Mouse (Mus musculus): ENCODE measurements at regions not wholly inside any gene's neighbourhood (a gene's known extent, or its start where the extent isn't known, plus 50 kb on each side); places are given as distances from the start of the nearest gene placed in this dataset.

GRCm38 (mm10) chr3:54541389-54541788 lies 151.2 kb upstream of the Supt20 start:
- ATAC-seq (ENCODE audit: low FRiP score, low TSS enrichment) = no peak
- WGBS = 74% methylated on average over 5 of the region's 5 CpGs
- no peaks in the 10 kb centered on the region for H3K4me1 ChIP-seq (replicated peaks; ENCODE audit: control insufficient read depth, insufficient read depth)

GRCm38 (mm10) chr3:54545393-54545792 lies 147.2 kb upstream of the Supt20 start:
- Histone ChIP-seq H3K27me3 (ENCODE audit: control insufficient read depth, insufficient read depth, low read length) (no peaks in the 10 kb centered on the region), H3K4me2 (replicated peaks; ENCODE audit: low read depth) (no peak overlapping the region), H3K4me1 (replicated peaks; ENCODE audit: control insufficient read depth, insufficient read depth) (no peaks in the 10 kb centered on the region), H3K9ac (ENCODE audit: low read length) (no peak overlapping the region), H3K4me3 (ENCODE audit: low read depth, low read length) (no peak overlapping the region), H3K27ac (replicated peaks) (no peak overlapping the region), H3K9me3 (ENCODE audit: control insufficient read depth, low read length) (0 out of 2 replicates have a peak, but pooled peaks cover 4% of the 10 kb centered on the region), H3K36me3 (ENCODE audit: control insufficient read depth, insufficient read depth, low read length) (no peaks in the 10 kb centered on the region)
- ATAC-seq (ENCODE audit: low FRiP score, low TSS enrichment) (no peak), DNase-seq (ENCODE audit: low spot score) (no peak)
- TF ChIP-seq CTCF (IDR thresholded peaks at IDR 0.05; ENCODE audit: low read depth) = no peak

More at GRCm38 (mm10) chr3:54541389-54541788, 151.2 kb upstream of the Supt20 start:
- H3K9me3 ChIP-seq (ENCODE audit: control insufficient read depth, low read length) = 0 out of 2 replicates have a peak, but pooled peaks cover 4% of the 10 kb centered on the region
- H3K27ac ChIP-seq (replicated peaks) = no peak overlapping the region
- no peak for DNase-seq (ENCODE audit: low spot score)
- TF ChIP-seq EP300 (optimal IDR thresholded peaks at IDR 0.05) = no peak
- no peak for TF ChIP-seq CTCF (IDR thresholded peaks at IDR 0.05; ENCODE audit: low read depth)
- no peaks in the 10 kb centered on the region for H3K36me3 ChIP-seq (ENCODE audit: control insufficient read depth, insufficient read depth, low read length)
- no peak overlapping the region for H3K4me2 ChIP-seq (replicated peaks; ENCODE audit: low read depth)
- no peaks in the 10 kb centered on the region for H3K27me3 ChIP-seq (ENCODE audit: control insufficient read depth, insufficient read depth, low read length)
- no peak overlapping the region for H3K9ac ChIP-seq (ENCODE audit: low read length)
- H3K4me3 ChIP-seq (ENCODE audit: low read depth, low read length) = no peak overlapping the region

- H3K27ac ChIP-seq (replicated peaks) = no peak overlapping the region
- no peak overlapping the region for H3K4me2 ChIP-seq (replicated peaks; ENCODE audit: low read depth)
- no peaks in the 10 kb centered on the region for H3K4me1 ChIP-seq (replicated peaks; ENCODE audit: control insufficient read depth, insufficient read depth)
- no peaks in the 10 kb centered on the region for H3K27me3 ChIP-seq (ENCODE audit: control insufficient read depth, insufficient read depth, low read length)
- TF ChIP-seq CTCF (IDR thresholded peaks at IDR 0.05; ENCODE audit: low read depth) = no peak
- TF ChIP-seq EP300 (optimal IDR thresholded peaks at IDR 0.05) = no peak
- ATAC-seq (ENCODE audit: low FRiP score, low TSS enrichment) (no peak), DNase-seq (ENCODE audit: low spot score) (no peak)
- no peak overlapping the region for H3K9ac ChIP-seq (ENCODE audit: low read length)
- no peaks in the 10 kb centered on the region; the same call in 1 of the 2 replicates for H3K9me3 ChIP-seq (ENCODE audit: control insufficient read depth, low read length)
- WGBS = 57% methylated on average over 9 of the region's 9 CpGs
- no peak overlapping the region for H3K4me3 ChIP-seq (ENCODE audit: low read depth, low read length)
- H3K36me3 ChIP-seq (ENCODE audit: control insufficient read depth, insufficient read depth, low read length) = no peaks in the 10 kb centered on the region
Observed at GRCm38 (mm10) chr3:54551908-54552307, 140.7 kb upstream of the Supt20 start.

GRCm38 (mm10) chr3:54555954-54556353 lies 136.7 kb upstream of the Supt20 start:
- no peak for DNase-seq (ENCODE audit: low spot score)
- no peaks in the 10 kb centered on the region for H3K27me3 ChIP-seq (ENCODE audit: control insufficient read depth, insufficient read depth, low read length)
- H3K36me3 ChIP-seq (ENCODE audit: control insufficient read depth, insufficient read depth, low read length) = no peaks in the 10 kb centered on the region
- no peak overlapping the region for H3K4me3 ChIP-seq (ENCODE audit: low read depth, low read length)
- no peak overlapping the region for H3K9ac ChIP-seq (ENCODE audit: low read length)
- H3K4me1 ChIP-seq (replicated peaks; ENCODE audit: control insufficient read depth, insufficient read depth) = no peaks in the 10 kb centered on the region
- TF ChIP-seq CTCF (IDR thresholded peaks at IDR 0.05; ENCODE audit: low read depth) = peak; percentile 47
- no peak for TF ChIP-seq EP300 (optimal IDR thresholded peaks at IDR 0.05)
- H3K27ac ChIP-seq (replicated peaks) = no peak overlapping the region
- no peaks in the 10 kb centered on the region; the same call in 1 of the 2 replicates for H3K9me3 ChIP-seq (ENCODE audit: control insufficient read depth, low read length)
- H3K4me2 ChIP-seq (replicated peaks; ENCODE audit: low read depth) = no peak overlapping the region
- WGBS = 93% methylated on average over 2 of the region's 2 CpGs
- no peak for ATAC-seq (ENCODE audit: low FRiP score, low TSS enrichment)

GRCm38 (mm10) chr3:54559053-54559452 lies 133.6 kb upstream of the Supt20 start:
- WGBS = 93% methylated on average over 2 of the region's 2 CpGs
- Histone ChIP-seq H3K36me3 (ENCODE audit: control insufficient read depth, insufficient read depth, low read length) (no peaks in the 10 kb centered on the region), H3K27ac (replicated peaks) (no peak overlapping the region), H3K27me3 (ENCODE audit: control insufficient read depth, insufficient read depth, low read length) (no peaks in the 10 kb centered on the region), H3K4me3 (ENCODE audit: low read depth, low read length) (no peak overlapping the region), H3K9me3 (ENCODE audit: control insufficient read depth, low read length) (peaks cover 4% of the 10 kb centered on the region; the same call in 1 of the 2 replicates), H3K4me2 (replicated peaks; ENCODE audit: low read depth) (no peak overlapping the region), H3K4me1 (replicated peaks; ENCODE audit: control insufficient read depth, insufficient read depth) (no peaks in the 10 kb centered on the region), H3K9ac (ENCODE audit: low read length) (no peak overlapping the region)
- DNase-seq (ENCODE audit: low spot score) = no peak
- no peak for ATAC-seq (ENCODE audit: low FRiP score, low TSS enrichment)
- no peak for TF ChIP-seq CTCF (IDR thresholded peaks at IDR 0.05; ENCODE audit: low read depth)
- no peak for TF ChIP-seq EP300 (optimal IDR thresholded peaks at IDR 0.05)

- Histone ChIP-seq H3K27me3 (ENCODE audit: control insufficient read depth, insufficient read depth, low read length) (no peaks in the 10 kb centered on the region), H3K4me1 (replicated peaks; ENCODE audit: control insufficient read depth, insufficient read depth) (no peaks in the 10 kb centered on the region), H3K9ac (ENCODE audit: low read length) (no peak overlapping the region), H3K9me3 (ENCODE audit: control insufficient read depth, low read length) (0 out of 2 replicates have a peak, but pooled peaks cover 4% of the 10 kb centered on the region), H3K36me3 (ENCODE audit: control insufficient read depth, insufficient read depth, low read length) (no peaks in the 10 kb centered on the region), H3K4me2 (replicated peaks; ENCODE audit: low read depth) (no peak overlapping the region), H3K4me3 (ENCODE audit: low read depth, low read length) (no peak overlapping the region), H3K27ac (replicated peaks) (no peak overlapping the region)
- DNase-seq (ENCODE audit: low spot score) (no peak), ATAC-seq (ENCODE audit: low FRiP score, low TSS enrichment) (no peak)
- 88% methylated on average over 2 of the region's 2 CpGs for WGBS
- TF ChIP-seq CTCF (IDR thresholded peaks at IDR 0.05; ENCODE audit: low read depth) (no peak), EP300 (optimal IDR thresholded peaks at IDR 0.05) (no peak)
Observed at GRCm38 (mm10) chr3:54559527-54559926, 133.1 kb upstream of the Supt20 start.
